Mouse (Mus musculus) erythroblast, adult 5-6 weeks (primary cell): Measurements from ENCODE around the gene Hist3h2a. TPM values are rescaled to one million over a fixed set of nuclear protein-coding genes. Genes with fewer than 3 reads are reported as not detected.
A peak's percentile ranks its signal among the peaks of the same experiment; 100 is the strongest.

Source experiments
- ATAC-seq: replicated peaks from 2 replicates; pipeline ENCODE4 v1.8.0; 2016; ENCODE audit warnings: moderate number of reproducible peaks, mild to moderate bottlenecking, moderate TSS enrichment, inconsistent platforms; ENCODE audit not compliant: poor library complexity, low FRiP score, severe bottlenecking
- total RNA-seq, 2 experiments: library from RNA; stranded (forward) in 1 of 2; stranded (reverse) in 1 of 2; fragments of 150-400 nt in 1 of 2; fragments of 200-764, 138-1000 nt in 1 of 2; gene quantifications; 2 replicates each; pipeline versions ENCODE4 v1.2.3 to v1.2.4; 2015 to 2017; ENCODE audit warnings: low replicate concordance in 2 of 2

Gene Hist3h2a
- total RNA-seq, 2 experiments from 2014 or later: 41.5 to 279 TPM

- no peak for ATAC-seq
Observed at GRCm38 (mm10) chr11:58983691-58984341, 29.3 kb downstream of the Hist3h2a start.

- no peak for ATAC-seq
Observed at GRCm38 (mm10) chr11:58984657-58985056, 30.2 kb downstream of the Hist3h2a start.

- ATAC-seq: no peak
Observed at GRCm38 (mm10) chr11:58985299-58985917, 30.9 kb downstream of the Hist3h2a start.

DNA sequence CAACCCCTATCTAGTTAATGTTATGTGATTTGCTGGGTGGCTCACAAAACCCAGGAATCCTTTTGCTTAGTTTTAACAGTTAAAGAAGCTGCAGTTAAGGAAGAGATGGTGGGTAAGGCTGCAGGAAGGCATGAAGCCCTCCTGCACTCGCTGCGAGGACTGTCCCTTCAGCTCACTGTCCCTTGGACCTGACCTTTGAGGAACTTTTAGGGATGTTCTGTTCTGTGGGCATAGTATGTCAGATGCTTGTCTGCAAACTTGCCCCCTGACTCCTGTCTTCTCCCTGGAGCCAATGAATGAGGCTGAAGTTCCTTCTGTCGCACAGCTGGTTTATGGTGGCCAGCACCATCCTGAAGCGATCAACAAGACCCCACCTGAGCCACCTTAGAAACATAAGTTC lies 34.7 kb downstream of the Hist3h2a start:
- ATAC-seq: no peak

DNA sequence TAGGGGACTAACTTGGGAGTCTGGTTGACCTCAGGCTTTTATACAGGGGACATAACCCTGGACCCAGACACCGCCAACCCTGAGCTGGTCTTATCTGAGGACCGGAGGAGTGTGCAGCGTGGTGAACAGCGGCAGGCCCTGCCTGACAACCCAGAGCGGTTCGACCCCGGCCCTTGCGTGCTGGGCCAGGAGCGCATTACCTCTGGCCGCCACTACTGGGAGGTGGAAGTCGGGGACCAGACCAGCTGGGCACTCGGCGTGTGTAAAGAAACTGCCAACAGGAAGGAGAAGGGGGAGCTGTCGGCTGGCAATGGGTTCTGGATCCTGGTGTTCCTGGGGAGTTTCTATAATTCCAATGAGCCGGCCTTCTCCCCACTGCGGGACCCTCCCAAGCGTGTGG lies 35.7 kb downstream of the Hist3h2a start:
- ATAC-seq: no peak

DNA sequence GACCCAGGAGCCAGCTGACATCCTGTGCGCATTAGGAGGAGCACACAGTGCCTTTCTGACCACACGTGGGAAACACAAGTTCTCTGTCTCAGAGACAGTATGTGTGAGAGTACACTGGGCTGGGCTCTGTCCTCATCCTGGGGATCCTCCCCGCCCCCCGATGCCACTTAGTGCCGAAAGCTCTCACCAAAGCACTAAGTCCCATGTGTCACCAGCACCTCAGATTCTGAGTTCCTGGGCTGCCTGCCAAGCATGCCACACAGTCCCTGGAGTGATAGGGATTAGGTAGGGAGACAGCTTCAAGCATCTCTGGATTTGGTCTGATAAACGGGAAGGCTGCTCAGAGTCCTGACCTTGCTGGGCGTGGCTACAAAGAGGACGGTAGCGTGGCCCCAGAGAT lies 36.3 kb downstream of the Hist3h2a start:
- no peak for ATAC-seq

GRCm38 (mm10) chr11:58991911-58992310 lies 37.4 kb downstream of the Hist3h2a start:
- ATAC-seq: no peak

DNA sequence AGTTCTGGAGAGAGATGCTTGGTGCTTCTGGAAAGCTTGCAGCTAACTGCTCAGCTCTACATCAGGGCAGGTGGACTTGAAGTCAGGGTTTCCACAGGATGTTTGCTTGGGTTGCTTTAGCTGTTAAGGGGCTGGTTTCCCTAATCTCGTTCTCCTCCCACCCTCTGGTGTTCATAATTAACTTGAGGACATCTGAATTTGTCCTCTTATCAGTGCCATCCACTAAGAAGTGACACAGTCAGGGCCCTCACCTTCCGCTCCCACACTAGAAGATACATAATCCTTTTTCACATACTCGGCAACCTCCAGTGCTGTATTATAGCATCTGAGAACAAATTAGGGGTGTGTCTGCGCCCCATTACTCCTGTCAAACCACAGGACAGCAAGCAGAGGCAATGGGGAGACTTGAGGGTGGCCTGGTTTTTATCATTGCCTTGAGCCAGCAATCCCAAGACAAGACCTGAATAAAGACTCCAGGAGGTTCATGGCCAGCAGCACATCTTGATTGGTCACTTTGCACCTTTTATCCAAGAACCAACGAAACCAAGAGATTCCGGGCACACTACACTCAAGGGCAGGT lies 38.7 kb downstream of the Hist3h2a start:
- no peak for ATAC-seq

- ATAC-seq: 0 out of 2 replicates have a peak, but pooled peaks have one; percentile 35
Observed at GRCm38 (mm10) chr11:58994337-58994826, 39.9 kb downstream of the Hist3h2a start.

DNA sequence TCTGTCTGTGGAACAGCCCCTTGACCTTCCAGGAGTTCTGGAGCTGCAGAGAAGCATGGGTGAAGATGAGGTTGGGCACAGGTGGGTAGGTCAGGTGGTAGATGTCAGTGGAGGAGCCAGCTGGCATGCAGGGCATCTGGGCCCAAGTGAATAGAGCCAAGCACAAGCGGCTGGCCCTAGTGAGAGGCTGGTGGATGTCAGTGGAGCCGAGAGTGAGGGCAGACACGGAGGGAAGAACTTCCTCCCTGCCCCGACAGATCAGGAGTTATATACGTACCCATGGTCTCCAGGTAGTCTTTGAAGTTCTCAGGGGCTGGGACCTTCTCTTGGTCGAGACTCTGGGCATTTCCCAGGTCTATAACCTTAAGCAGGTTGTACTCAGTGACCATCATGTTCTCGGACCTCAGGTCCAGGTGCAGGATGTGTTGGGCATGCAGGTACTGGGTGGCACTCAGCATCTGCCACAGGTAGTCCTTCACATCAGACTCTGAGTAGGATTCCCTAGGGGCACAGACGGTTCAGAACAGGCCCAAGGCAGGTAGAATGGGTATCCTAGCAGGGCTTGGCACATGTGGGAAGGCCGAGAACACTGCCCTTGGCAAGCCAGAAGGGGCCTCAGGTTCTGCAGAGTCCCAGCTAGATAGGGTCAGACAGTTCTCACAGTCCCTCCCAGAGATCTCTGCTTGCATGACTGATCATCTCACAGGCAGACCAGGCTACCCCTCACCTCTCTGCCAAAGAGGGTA lies 40.7 kb downstream of the Hist3h2a start:
- ATAC-seq: no peak

- no peak for ATAC-seq
Observed at GRCm38 (mm10) chr11:58995807-58996370, 41.4 kb downstream of the Hist3h2a start.

DNA sequence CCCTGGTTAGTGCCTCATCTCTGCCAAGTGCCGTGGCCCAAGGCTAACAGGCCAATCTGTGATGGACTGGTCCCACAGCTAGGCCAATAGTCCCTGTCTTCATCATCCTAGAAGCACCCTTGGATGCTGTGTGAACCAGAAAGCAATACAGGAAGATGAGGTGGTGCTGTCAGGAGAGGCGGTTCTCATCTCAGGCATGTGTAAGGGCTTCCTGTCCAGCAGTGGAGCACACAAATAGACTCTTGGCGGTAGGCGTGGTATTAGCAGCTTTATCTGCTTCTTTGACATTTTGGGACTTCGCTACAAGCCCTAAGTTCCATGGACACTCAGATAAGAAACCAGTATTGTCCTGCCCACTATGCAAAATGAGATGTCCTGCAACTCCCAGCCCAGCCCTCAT lies 43.1 kb downstream of the Hist3h2a start:
- no peak for ATAC-seq

GRCm38 (mm10) chr11:58999158-58999557 lies 44.7 kb downstream of the Hist3h2a start:
- ATAC-seq: no peak

- no peak for ATAC-seq
Observed at GRCm38 (mm10) chr11:58999830-59000229, 45.3 kb downstream of the Hist3h2a start.

DNA sequence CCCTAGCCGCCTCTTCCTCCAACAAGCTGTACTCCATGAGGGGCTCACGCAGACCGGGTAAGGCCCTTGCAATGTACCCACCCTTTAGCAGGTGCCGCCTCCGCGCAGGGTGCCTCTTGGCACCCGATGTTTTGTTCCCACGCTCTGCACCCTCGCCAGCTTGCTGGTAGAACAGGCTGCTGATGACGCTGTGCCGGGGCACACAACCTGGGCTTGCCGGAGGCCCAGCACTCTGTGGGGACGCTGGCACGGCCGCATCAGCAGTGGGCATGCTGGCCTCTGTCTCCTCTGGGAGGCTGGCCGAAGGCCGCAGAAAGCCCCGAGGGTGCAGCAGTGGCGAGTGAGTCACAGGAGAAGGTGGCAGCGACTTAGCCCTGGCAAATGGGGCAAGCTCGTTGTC lies 46.1 kb downstream of the Hist3h2a start:
- ATAC-seq: no peak

DNA sequence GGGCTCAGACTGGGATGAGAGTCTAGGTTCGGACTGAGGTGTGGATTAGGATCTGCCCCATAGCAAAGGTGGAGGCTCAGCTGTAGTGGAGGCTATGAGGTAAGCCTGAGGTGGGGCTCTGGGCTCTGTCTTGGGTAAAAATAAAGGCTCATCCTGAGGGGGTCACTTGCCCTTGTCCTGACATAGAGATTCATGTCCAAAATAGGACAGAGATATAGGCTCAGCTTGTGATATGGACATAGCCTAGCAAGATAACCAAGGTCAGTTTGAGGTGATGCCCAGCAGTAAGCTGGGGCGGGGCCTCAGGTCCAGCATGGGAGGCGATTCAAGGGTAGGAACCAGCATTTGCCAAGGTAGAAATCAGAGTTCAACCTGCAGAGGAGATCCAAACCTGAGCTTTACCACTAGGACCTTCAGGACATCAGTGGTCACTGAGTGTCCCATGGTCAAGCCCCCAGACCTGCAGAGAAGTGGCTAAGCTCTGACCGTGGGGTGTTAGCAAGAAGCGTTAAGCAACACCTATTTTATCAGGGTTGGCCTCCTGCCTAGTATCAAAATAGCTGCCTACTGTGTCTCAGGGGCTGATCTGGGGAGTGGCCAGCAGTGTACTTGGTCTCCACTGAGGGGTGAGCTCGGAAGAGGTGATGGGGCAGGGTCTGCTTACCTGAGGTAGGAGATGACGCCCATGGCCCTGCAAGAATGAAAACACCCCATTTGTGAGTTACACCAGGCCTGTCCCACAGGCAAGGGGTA lies 48.0 kb downstream of the Hist3h2a start:
- ATAC-seq: no peak
